Mouse (Mus musculus) activated CD4-positive, CD25-positive, alpha-beta regulatory T cell (primary cell): ENCODE data around the gene Adam34. TPM values are rescaled to one million over a fixed set of nuclear protein-coding genes. Genes with fewer than 3 reads are reported as not detected.

Source experiments
- polyA plus RNA-seq, 2 experiments: library from polyadenylated mRNA; unstranded; fragments of 100-300 nt; shearing (Covaris generic); gene quantifications; one replicate each; pipeline ENCODE4 v1.2.1; 2017

Gene Adam34
- polyA plus RNA-seq: not detected

GRCm38 (mm10) chr8:43709949-43710348 lies at the start of gene Adam34:
Gene Adam34 (minus strand): TSS chr8:43710049.

DNA sequence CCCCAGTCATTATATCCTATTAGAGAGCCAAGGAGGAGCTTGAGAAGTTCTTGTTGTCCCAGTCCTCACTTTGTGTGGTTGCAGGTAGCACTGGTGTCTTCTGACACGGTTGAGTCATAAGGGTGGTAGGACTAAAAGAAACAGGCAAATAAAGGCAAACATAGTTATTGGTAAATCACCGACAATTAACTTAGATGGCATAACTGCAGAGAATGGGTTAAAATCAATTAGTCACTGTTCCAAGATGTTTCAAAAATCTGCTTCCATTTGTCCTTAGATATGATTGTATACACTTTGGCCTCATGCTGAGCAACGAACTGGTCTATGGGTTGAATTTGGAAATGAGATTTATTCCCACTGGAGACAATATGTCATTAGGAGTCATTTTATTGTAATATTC lies 82.7 kb downstream of the Adam34 start, which contains the start of gene Gm5346:
Gene Gm5346, minus strand, starts transcription at position 101 of the 400 bp plus-strand sequence.

Other genes with a start within 250 kb of the Adam34 start
- not detected for gene Adam26b, start 181.9 kb downstream of the Adam34 start, polyA plus RNA-seq
- gene Adam26a, start 133.3 kb downstream of the Adam34 start, polyA plus RNA-seq: not detected
- not detected for gene Gm5346, start 82.8 kb downstream of the Adam34 start, polyA plus RNA-seq